Mouse (Mus musculus) neural tube, embryonic 13.5 days (tissue): ENCODE measurements around the gene Prmt8. TPM values are rescaled to one million over a fixed set of nuclear protein-coding genes. Genes with fewer than 3 reads are reported as not detected.
A peak's percentile ranks its signal among the peaks of the same experiment; 100 is the strongest.

Experiments used
- ATAC-seq: fragments of 200-750 bp; cut with Nextera tagmentation; 2 replicates; pipeline ENCODE4 v1.8.0; 2017; ENCODE audit warnings: low read depth, mild to moderate bottlenecking, moderate TSS enrichment, moderate library complexity
- H3K27ac ChIP-seq: fragments of 300-500 bp; sonication (generic); replicated peaks from 2 replicates; pipeline ENCODE4 v1.5.1; 2015; ENCODE audit warnings: moderate library complexity, mild to moderate bottlenecking, inconsistent platforms
- H3K27me3 ChIP-seq: fragments of 300-500 bp; sonication (generic); 2 replicates; pipeline ENCODE4 v1.6.1; 2015; ENCODE audit warnings: mild to moderate bottlenecking, inconsistent platforms
- H3K36me3 ChIP-seq: fragments of 300-500 bp; sonication (generic); 2 replicates; pipeline ENCODE4 v1.6.1; 2015; ENCODE audit warnings: mild to moderate bottlenecking, inconsistent platforms
- H3K4me1 ChIP-seq: fragments of 300-500 bp; sonication (generic); replicated peaks from 2 replicates; pipeline ENCODE4 v1.6.1; 2015; ENCODE audit warnings: inconsistent platforms
- H3K4me2 ChIP-seq: fragments of 300-500 bp; sonication (generic); 2 replicates; pipeline ENCODE4 v1.6.1; 2015; ENCODE audit warnings: inconsistent platforms, mild to moderate bottlenecking, moderate library complexity
- H3K4me3 ChIP-seq: fragments of 300-500 bp; sonication (generic); 2 replicates; pipeline ENCODE4 v1.5.1; 2015; ENCODE audit warnings: mild to moderate bottlenecking, inconsistent platforms
- H3K9ac ChIP-seq: fragments of 300-500 bp; sonication (generic); 2 replicates; pipeline ENCODE4 v1.6.1; 2015; ENCODE audit warnings: moderate library complexity, mild to moderate bottlenecking, inconsistent platforms
- H3K9me3 ChIP-seq: fragments of 300-500 bp; sonication (generic); 2 replicates; pipeline ENCODE4 v1.6.1; 2016; ENCODE audit warnings: inconsistent platforms
- WGBS: fragments of 180-500 bp; shearing (Covaris S2); methylation state at CpG from one replicate; pipeline ENCODE4 v1.1.7; 2015; 5-methylcytosine and 5-hydroxymethylcytosine counted together
- polyA plus RNA-seq: library from polyadenylated mRNA; unstranded; fragments of >200 nt; fragmentation: Nextera tagmentation; extraction: Ambion mirVana; gene quantifications from 2 replicates; pipeline ENCODE4 v1.2.1, GENCODE M21; 2015

Prmt8 gene
- polyA plus RNA-seq, 1 experiment from 2014 or later: 39.9 TPM

DNA sequence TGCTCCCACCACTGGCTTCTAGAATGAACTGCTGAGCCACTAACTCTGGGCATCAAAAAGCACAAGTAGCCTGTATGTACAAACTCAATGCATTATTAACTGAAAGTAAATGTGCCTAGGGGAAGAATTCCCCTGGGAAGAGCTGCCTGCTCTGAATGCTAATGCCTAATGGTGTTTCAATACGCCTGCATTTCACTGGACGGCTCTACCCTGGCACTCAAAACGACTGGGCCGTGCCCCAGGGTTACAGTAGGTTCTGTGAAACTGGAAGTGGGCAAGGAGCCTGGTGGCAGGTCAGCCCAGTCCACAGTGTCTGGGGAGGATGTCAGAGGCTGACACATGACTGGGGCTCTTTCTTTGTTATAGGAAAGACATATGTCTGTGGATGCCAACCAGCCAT lies 84.3 kb downstream of the Prmt8 start:
- no peak overlapping the region for H3K9ac ChIP-seq
- no peak overlapping the region for H3K4me3 ChIP-seq
- no peak overlapping the region for H3K4me2 ChIP-seq
- H3K4me1 ChIP-seq: peaks cover 31% of the 10 kb centered on the region
- H3K27me3 ChIP-seq: no peaks in the 10 kb centered on the region
- H3K27ac ChIP-seq: peak overlapping the region; percentile 79
- 0 out of 2 replicates have a peak, but pooled peaks cover 6% of the 10 kb centered on the region for H3K36me3 ChIP-seq
- no peaks in the 10 kb centered on the region for H3K9me3 ChIP-seq
- WGBS: 26% methylated on average over 4 of the region's 4 CpGs
- ATAC-seq: peak; percentile 69

DNA sequence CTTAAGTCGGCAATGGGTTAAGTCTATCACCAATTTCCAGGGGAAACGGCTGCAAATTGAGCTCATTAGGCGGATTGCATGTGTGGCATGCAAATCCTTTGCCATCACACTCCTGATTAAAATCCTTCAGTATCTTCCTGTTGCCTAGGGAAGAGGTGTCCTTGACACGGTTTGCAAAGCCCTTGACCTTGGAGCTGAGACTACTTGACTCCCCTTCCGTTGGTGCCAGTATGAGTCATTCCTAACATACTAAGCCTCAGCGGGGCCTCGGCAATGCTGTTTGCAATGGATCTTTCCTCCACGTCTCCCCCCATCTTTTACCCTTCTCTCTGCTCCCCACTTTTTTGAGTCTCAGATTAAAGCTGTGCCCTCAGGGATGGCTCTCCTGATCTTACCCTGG lies 85.7 kb downstream of the Prmt8 start:
- no peak for ATAC-seq
- Histone ChIP-seq H3K4me2 (no peak overlapping the region), H3K9me3 (no peaks in the 10 kb centered on the region), H3K9ac (no peak overlapping the region), H3K4me1 (peaks cover 31% of the 10 kb centered on the region), H3K27me3 (no peaks in the 10 kb centered on the region), H3K36me3 (no peaks in the 10 kb centered on the region), H3K27ac (peak overlapping the region; percentile 30; the same call in 1 of the 2 replicates), H3K4me3 (no peak overlapping the region)
- 66% methylated on average over 8 of the region's 8 CpGs for WGBS

DNA sequence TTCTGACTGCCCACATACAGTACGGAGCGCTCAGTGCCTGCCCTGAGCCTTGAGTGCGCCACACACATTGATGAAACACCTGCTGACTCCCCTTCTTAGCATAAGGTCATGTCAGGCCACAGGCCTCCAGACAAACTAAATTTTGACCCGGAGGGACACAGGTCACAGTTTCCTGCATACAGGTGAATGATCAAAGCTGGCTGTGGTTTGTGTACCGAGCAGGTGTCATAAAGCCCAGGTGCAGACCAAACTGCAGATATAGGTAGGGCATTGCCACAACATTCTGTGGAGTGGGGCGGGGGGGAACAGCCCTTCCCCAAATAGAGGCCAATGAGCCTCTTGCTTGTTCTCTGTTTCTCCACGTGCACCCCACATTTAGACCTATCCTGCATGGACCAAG lies 88.5 kb downstream of the Prmt8 start:
- no peak overlapping the region for H3K4me2 ChIP-seq
- no peak overlapping the region for H3K27ac ChIP-seq
- H3K9me3 ChIP-seq: no peaks in the 10 kb centered on the region
- H3K27me3 ChIP-seq: no peaks in the 10 kb centered on the region
- ATAC-seq: no peak
- no peaks in the 10 kb centered on the region for H3K36me3 ChIP-seq
- 93% methylated on average over 7 of the region's 7 CpGs for WGBS
- H3K9ac ChIP-seq: no peak overlapping the region
- no peak overlapping the region for H3K4me3 ChIP-seq
- H3K4me1 ChIP-seq: peaks cover 47% of the 10 kb centered on the region

DNA sequence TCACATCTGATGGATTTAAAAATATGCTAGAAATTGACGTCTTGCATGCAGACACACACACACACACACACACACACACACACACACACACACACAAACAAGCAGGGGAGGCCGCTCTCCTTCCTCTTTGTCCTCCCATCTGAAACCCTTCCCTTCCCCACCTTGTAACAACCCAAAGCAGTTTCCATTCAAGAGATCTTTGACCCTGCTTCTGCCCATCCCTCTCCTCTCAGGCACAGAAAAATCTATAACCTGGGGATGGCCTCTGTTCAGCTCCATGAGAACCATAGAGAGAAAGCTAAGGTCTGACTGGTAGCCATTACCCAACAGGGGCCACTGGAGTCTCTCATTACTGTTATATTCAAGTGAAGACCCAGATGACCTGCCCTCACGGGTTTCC lies 90.3 kb downstream of the Prmt8 start:
- 80% methylated on average over 3 of the region's 3 CpGs for WGBS
- H3K4me2 ChIP-seq: no peak overlapping the region
- H3K27me3 ChIP-seq: no peaks in the 10 kb centered on the region
- no peak overlapping the region for H3K27ac ChIP-seq
- H3K4me3 ChIP-seq: no peak overlapping the region
- no peak for ATAC-seq
- peaks cover 29% of the 10 kb centered on the region for H3K4me1 ChIP-seq
- H3K9me3 ChIP-seq: no peaks in the 10 kb centered on the region
- no peak overlapping the region for H3K9ac ChIP-seq
- H3K36me3 ChIP-seq: no peaks in the 10 kb centered on the region

DNA sequence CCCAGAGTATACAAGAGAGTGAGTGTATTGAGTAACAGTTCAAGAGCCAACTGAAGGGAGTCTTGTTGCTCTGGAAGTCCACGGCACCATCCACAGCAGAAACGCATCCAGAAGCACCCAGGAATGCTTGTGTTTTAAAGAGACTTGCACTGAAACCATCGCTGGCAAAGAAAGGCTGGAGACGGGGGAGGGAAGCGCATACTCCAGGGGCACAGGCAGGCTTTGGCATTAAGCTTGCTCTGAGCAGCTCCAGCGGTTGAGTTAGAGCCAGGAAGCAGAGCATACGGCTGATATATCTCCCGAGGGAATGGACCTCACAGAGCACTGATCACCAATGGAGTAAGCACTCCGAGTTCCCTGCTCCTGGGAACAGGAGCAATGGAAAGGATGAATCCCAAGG lies 91.0 kb downstream of the Prmt8 start:
- Histone ChIP-seq H3K4me2 (no peak overlapping the region), H3K27ac (no peak overlapping the region), H3K9ac (no peak overlapping the region), H3K27me3 (no peaks in the 10 kb centered on the region), H3K36me3 (no peaks in the 10 kb centered on the region), H3K4me3 (no peak overlapping the region), H3K4me1 (peaks cover 23% of the 10 kb centered on the region), H3K9me3 (no peaks in the 10 kb centered on the region)
- 67% methylated on average over 9 of the region's 9 CpGs for WGBS
- ATAC-seq: no peak; the same call in 1 of the 2 replicates

DNA sequence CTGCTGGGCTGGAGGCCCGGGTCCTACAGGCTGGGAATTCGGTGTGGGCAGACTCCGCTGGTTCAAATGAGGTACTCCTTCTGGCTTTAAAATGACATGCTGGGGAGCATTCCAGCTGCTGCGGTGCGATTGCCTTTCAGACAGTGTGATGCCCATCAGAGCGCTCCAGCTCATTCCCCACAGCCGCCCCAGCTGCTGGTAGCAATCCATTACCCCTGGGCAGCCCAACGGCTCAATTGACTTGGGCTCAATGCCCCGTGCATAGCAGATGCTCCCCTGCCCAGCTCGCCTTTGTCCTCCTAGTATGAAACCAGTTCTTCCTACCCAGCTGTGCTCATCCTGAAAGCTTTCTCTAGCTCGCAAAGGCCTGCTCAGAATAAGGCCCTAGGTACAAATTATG lies 92.4 kb downstream of the Prmt8 start:
- Histone ChIP-seq H3K4me1 (peaks cover 19% of the 10 kb centered on the region), H3K4me2 (no peak overlapping the region), H3K9ac (no peak overlapping the region), H3K4me3 (no peak overlapping the region), H3K9me3 (no peaks in the 10 kb centered on the region), H3K27me3 (no peaks in the 10 kb centered on the region), H3K36me3 (no peaks in the 10 kb centered on the region), H3K27ac (peak overlapping the region; percentile 78)
- peak; percentile 77 for ATAC-seq
- 34% methylated on average over 11 of the region's 11 CpGs for WGBS

DNA sequence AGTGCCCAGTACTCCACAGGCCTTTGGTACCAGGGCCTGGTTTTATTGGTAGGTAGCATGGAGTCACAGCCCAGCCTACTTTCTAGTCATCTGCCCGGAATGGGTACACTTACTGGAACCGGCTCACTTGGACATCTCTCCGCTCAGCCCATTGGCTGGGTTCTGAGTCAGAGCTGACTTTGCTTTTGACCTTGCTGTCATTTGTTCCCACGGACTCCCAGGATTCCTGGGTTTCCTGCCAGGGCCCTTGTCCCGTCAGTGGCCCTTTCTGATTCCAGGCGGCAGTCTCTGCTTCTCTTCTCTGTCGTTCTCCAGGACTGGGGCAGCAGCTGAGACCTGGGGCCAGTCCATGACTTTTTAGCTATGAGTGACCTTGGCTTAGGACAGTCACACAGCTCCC lies 97.2 kb downstream of the Prmt8 start:
- no peaks in the 10 kb centered on the region for H3K9me3 ChIP-seq
- 87% methylated on average over 7 of the region's 7 CpGs for WGBS
- no peak for ATAC-seq
- H3K9ac ChIP-seq: no peak overlapping the region
- no peaks in the 10 kb centered on the region for H3K27me3 ChIP-seq
- no peak overlapping the region for H3K4me2 ChIP-seq
- peaks cover 11% of the 10 kb centered on the region for H3K4me1 ChIP-seq
- no peaks in the 10 kb centered on the region for H3K36me3 ChIP-seq
- H3K4me3 ChIP-seq: no peak overlapping the region
- no peak overlapping the region for H3K27ac ChIP-seq

DNA sequence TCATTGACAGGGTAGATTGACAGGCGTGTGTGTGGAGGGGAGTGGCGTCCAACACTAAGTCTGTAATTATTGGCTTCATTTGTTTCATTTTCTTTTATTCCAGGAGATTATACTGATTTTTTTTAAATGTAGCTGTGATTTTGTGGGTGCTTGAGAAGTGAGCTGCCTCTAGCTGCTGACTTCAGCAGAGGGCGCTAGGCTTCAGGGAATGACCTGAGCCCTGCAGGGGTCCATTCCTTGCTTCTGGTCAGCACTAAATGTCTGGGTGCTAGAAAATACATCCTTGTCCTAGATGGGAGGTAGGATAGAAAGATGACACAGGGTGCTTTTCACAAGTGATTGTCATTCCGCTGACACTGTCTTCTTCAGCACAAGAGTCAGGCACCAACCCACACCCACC lies 99.2 kb downstream of the Prmt8 start:
- no peak overlapping the region for H3K4me2 ChIP-seq
- WGBS: 96% methylated on average over 4 of the region's 4 CpGs
- H3K9ac ChIP-seq: no peak overlapping the region
- no peak overlapping the region for H3K4me3 ChIP-seq
- H3K4me1 ChIP-seq: 0 out of 2 replicates have a peak, but pooled peaks cover 3% of the 10 kb centered on the region
- no peak for ATAC-seq
- no peak overlapping the region for H3K27ac ChIP-seq
- H3K27me3 ChIP-seq: no peaks in the 10 kb centered on the region
- no peaks in the 10 kb centered on the region for H3K36me3 ChIP-seq
- no peaks in the 10 kb centered on the region for H3K9me3 ChIP-seq

DNA sequence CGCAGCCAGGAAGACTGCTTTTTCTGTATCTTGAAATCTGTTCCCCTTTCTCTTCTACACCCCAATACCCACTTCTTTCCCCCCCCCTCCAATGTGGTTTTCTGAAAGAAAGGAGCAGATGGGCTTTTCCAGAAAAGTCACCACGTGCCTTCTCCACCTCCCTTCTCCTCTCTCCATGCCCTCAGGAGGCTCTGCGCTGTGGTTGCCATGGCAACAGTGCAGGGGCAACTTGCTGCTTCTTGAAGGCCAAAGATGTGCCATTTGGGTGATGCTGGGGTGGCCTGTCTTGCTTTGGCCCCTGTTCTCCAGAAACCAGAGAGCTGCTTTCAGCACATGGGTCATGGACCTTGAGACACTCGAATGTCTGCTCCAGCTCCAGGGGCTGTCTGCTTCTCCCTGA lies 100.0 kb downstream of the Prmt8 start:
- Histone ChIP-seq H3K27me3 (no peaks in the 10 kb centered on the region), H3K9ac (no peak overlapping the region), H3K27ac (no peak overlapping the region), H3K4me3 (no peak overlapping the region), H3K4me1 (0 out of 2 replicates have a peak, but pooled peaks cover 3% of the 10 kb centered on the region), H3K9me3 (no peaks in the 10 kb centered on the region), H3K36me3 (no peaks in the 10 kb centered on the region), H3K4me2 (no peak overlapping the region)
- no peak for ATAC-seq
- 53% methylated on average over 4 of the region's 4 CpGs for WGBS

DNA sequence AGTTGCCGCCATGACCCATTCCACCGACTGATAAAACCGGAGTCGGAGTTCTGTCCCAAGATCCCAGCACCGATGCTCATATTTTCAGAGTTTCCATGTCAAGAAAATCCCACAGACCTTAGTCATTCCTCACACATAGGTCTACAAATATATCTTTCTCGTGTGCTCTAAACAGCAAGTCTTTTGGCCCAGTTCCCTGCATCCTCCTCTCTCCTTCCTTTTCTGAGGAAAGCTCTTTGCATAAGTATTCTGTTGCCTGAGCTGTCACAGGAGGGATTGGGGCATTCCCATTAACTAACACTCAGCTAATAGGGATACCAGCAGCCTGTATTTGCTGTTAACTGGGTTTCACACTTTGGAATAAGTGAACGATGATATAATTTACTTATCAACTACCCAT lies 106.0 kb downstream of the Prmt8 start:
- Histone ChIP-seq H3K27ac (no peak overlapping the region), H3K9me3 (no peaks in the 10 kb centered on the region), H3K4me1 (peaks cover 9% of the 10 kb centered on the region), H3K27me3 (no peaks in the 10 kb centered on the region), H3K4me3 (no peak overlapping the region), H3K9ac (no peak overlapping the region), H3K4me2 (no peak overlapping the region), H3K36me3 (no peaks in the 10 kb centered on the region)
- WGBS: 84% methylated on average over 7 of the region's 7 CpGs
- ATAC-seq: no peak

DNA sequence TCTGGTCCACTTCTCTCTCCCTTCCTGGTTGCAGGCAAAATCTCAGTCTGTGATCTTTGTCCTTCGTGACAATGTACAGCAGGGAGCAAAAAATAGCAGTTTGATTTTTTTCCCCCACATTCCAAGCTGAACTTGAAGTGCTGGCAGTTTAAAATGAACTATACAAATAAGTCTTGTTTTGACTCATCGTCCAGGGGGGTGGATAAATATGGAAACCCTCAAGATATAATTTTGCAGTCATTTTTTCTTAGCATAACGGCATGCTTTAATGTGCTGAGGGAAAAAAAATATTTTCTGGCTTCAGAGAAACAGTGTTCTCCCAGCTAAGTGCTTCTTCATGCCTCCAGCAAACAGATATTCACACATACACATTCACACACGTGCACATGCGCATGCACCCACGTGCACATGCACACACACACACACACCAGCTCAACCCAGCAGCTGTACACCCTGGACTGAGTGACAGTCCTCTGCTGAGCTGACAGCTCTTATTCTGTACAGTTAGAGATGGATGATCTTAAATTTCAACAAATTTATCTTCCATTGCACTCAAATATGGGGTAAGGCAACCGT lies 107.5 kb downstream of the Prmt8 start:
- H3K27me3 ChIP-seq: no peaks in the 10 kb centered on the region
- H3K4me3 ChIP-seq: no peak overlapping the region
- no peak overlapping the region for H3K4me2 ChIP-seq
- WGBS: 91% methylated on average over 7 of the region's 7 CpGs
- H3K36me3 ChIP-seq: no peaks in the 10 kb centered on the region
- no peak for ATAC-seq
- H3K4me1 ChIP-seq: peaks cover 9% of the 10 kb centered on the region
- no peak overlapping the region for H3K27ac ChIP-seq
- H3K9me3 ChIP-seq: no peaks in the 10 kb centered on the region
- H3K9ac ChIP-seq: no peak overlapping the region

DNA sequence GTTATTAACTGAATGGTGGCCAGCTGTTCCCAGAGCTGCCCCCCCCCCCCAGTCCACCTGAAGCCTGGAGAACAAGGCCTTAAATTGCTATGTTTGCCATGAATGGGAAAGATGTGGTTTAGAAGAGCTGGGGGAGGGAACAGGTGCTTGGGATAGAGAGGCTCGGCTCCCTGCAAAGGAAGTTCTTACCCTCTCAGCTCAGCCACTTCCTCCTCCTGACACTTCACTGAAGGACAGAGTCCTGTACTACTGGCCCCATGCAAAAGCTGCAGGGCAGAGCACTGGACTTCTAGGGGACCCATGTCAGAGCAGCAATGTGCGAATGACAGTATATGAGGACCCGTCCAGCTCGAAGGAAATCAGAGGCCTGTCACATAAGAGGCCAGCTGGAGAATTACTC lies 109.3 kb downstream of the Prmt8 start:
- Histone ChIP-seq H3K9me3 (no peaks in the 10 kb centered on the region), H3K27ac (no peak overlapping the region), H3K36me3 (no peaks in the 10 kb centered on the region), H3K27me3 (no peaks in the 10 kb centered on the region), H3K4me2 (no peak overlapping the region), H3K4me3 (no peak overlapping the region), H3K4me1 (peaks cover 9% of the 10 kb centered on the region), H3K9ac (no peak overlapping the region)
- ATAC-seq: no peak
- WGBS: 84% methylated on average over 4 of the region's 4 CpGs

DNA sequence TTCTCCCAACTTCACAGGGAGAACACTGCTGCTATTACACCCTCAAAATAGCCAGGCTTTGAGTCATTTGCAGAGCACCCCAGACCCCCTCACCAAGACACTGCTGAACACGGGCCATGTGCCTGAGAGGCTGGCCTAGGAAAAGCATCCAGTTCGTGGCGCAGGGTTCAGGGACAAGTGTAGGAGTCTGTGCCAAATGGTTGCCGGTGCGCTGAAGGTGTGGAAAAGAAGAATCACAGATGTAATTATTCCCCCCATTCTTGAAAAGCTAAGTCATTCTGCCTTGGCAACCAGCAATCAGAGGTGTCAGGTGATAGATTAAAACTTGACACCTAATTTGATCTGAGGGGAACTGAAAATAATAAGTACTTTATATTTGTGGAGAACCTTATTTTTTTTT lies 109.8 kb downstream of the Prmt8 start:
- Histone ChIP-seq H3K36me3 (no peaks in the 10 kb centered on the region), H3K27ac (no peak overlapping the region), H3K4me3 (no peak overlapping the region), H3K4me2 (no peak overlapping the region), H3K27me3 (no peaks in the 10 kb centered on the region), H3K4me1 (peaks cover 9% of the 10 kb centered on the region), H3K9me3 (no peaks in the 10 kb centered on the region), H3K9ac (no peak overlapping the region)
- ATAC-seq: no peak
- WGBS: 72% methylated on average over 5 of the region's 5 CpGs
